Mouse (Mus musculus) small intestine, adult 2 months (tissue): Measurements from ENCODE around the gene Zfp493.

Experiments used
- CTCF ChIP-seq: fragments of 200-500 bp; IDR thresholded peaks from 2 replicates; pipeline ENCODE4 v1.5.1; 2012; ENCODE audit warnings: low read depth, mild to moderate bottlenecking, control low read depth, inconsistent platforms, low read length, moderate library complexity, mixed read lengths; ENCODE audit not compliant: insufficient replicate concordance, insufficient read length; ENCODE audit errors: extremely low read depth
- POLR2A ChIP-seq: fragments of 200-500 bp; IDR thresholded peaks from 2 replicates; pipeline ENCODE4 v1.6.1; 2012; ENCODE audit warnings: low read depth, mild to moderate bottlenecking, control low read depth, inconsistent platforms, low read length, moderate library complexity

DNA sequence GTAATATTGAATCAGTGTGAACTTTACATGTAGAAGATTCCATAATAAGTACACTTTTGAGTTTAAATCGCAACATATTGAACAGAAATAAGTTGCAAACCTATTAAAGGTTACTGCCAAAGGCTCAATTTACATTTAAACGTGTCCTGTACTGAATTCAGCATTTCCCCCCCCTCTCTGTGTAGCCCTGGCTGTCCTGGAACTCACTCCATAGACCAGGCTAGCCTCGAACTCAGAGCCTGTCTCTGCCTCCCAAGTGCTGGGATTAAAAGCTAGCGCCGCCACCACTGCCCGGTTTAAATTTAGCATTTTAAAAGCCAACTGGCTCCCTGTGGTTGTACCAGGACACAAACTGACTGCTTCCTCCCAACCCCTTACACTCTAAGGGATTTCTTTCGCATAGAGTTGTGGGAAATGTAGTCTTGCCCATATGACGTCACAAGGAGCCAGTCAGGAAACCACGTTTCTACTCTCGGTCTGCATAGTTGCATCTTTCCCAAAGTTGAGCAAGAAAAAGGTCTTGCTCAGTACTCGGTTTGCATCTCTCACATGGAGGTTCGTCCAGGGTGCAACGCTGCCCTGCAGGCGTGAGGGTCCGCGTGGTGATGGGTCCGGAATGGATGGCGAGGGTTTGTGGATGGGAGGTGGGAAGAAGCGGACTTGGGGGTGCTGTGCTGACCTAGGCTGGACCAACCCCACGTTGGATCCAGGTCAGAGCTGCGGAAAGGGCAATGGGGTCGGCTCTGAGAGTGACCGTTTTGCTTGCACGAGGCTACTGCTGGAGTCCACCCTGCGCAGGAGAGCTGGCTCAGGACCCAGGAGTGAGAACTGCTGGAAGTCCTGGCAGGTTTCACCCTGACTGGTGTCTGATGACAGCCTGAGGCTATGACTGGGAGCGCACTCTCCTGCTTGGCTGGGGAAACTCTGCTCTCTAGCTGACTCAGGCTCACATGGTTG is at the start of gene Zfp493:
- no peak for TF ChIP-seq CTCF
- TF ChIP-seq POLR2A: no peak
